Mouse (Mus musculus) testis, adult 2 months (tissue): ENCODE data around the gene Crebl2. TPM values are rescaled to one million over a fixed set of nuclear protein-coding genes. Genes with fewer than 3 reads are reported as not detected.

Experiments
- H3K27ac ChIP-seq: fragments of 200-500 bp; 2 replicates; pipeline ENCODE4 v1.5.1; 2012; ENCODE audit warnings: low read depth, low read length; ENCODE audit not compliant: control insufficient read depth, insufficient read depth
- H3K27me3 ChIP-seq: fragments of 200-500 bp; 2 replicates; pipeline ENCODE4 v1.6.1; 2012; ENCODE audit warnings: mild to moderate bottlenecking, low read length, moderate library complexity; ENCODE audit not compliant: control insufficient read depth, insufficient read depth
- H3K36me3 ChIP-seq: fragments of 200-500 bp; 2 replicates; pipeline ENCODE4 v1.6.1; 2012; ENCODE audit warnings: mild to moderate bottlenecking, low read length; ENCODE audit not compliant: control insufficient read depth, insufficient read depth
- H3K4me1 ChIP-seq: fragments of 200-500 bp; 2 replicates; pipeline ENCODE4 v1.6.1; 2012; ENCODE audit warnings: low read length; ENCODE audit not compliant: control insufficient read depth, insufficient read depth
- H3K4me3 ChIP-seq: fragments of 200-500 bp; 2 replicates; pipeline ENCODE4 v1.5.1; 2012; ENCODE audit warnings: low read depth, mild to moderate bottlenecking, low read length, moderate library complexity, mixed read lengths; ENCODE audit not compliant: control insufficient read depth
- CTCF ChIP-seq: fragments of 200-500 bp; IDR thresholded peaks from 2 replicates; pipeline ENCODE4 v1.5.1; 2012; ENCODE audit warnings: low read depth, mild to moderate bottlenecking, inconsistent platforms, low read length, moderate library complexity; ENCODE audit not compliant: control insufficient read depth, insufficient read depth, insufficient replicate concordance
- POLR2A ChIP-seq: fragments of 200-500 bp; IDR thresholded peaks from 2 replicates; pipeline ENCODE4 v1.6.1; 2012; ENCODE audit warnings: low read depth, mild to moderate bottlenecking, inconsistent platforms, low read length, moderate library complexity; ENCODE audit not compliant: control insufficient read depth
- polyA plus RNA-seq: library from polyadenylated mRNA; depleted of rRNA; stranded (reverse); fragments of >200 nt; gene quantifications from 2 replicates; pipeline ENCODE4 v1.2.3, GENCODE M21; 2012

Crebl2 gene
- polyA plus RNA-seq, 1 experiment: 11.2 TPM

- TF ChIP-seq POLR2A: no peak
- no peak for TF ChIP-seq CTCF
- no peaks in the 10 kb centered on the region for H3K27me3 ChIP-seq
- H3K4me3 ChIP-seq: no peak overlapping the region
- H3K36me3 ChIP-seq: no peaks in the 10 kb centered on the region; the same call in 1 of the 2 replicates
- H3K27ac ChIP-seq: no peak overlapping the region
- no peaks in the 10 kb centered on the region for H3K4me1 ChIP-seq
Measured at GRCm38 (mm10) chr6:134872236-134872635, 42.3 kb downstream of the Crebl2 start.

- no peaks in the 10 kb centered on the region; the same call in 1 of the 2 replicates for H3K36me3 ChIP-seq
- no peak overlapping the region for H3K4me3 ChIP-seq
- TF ChIP-seq CTCF: no peak
- no peak for TF ChIP-seq POLR2A
Measured at GRCm38 (mm10) chr6:134873018-134873417, 43.1 kb downstream of the Crebl2 start.

GRCm38 (mm10) chr6:134876795-134877194, 46.8 kb downstream of the Crebl2 start:
- Histone ChIP-seq H3K27me3 (no peaks in the 10 kb centered on the region), H3K36me3 (no peaks in the 10 kb centered on the region; the same call in 1 of the 2 replicates), H3K4me1 (no peaks in the 10 kb centered on the region), H3K4me3 (no peak overlapping the region), H3K27ac (no peak overlapping the region)
- no peak for TF ChIP-seq CTCF
- no peak for TF ChIP-seq POLR2A

More at GRCm38 (mm10) chr6:134873018-134873417, 43.1 kb downstream of the Crebl2 start:
- Histone ChIP-seq H3K27ac (no peak overlapping the region), H3K4me1 (no peaks in the 10 kb centered on the region), H3K27me3 (no peaks in the 10 kb centered on the region)

- no peaks in the 10 kb centered on the region for H3K27me3 ChIP-seq
- no peaks in the 10 kb centered on the region; the same call in 1 of the 2 replicates for H3K36me3 ChIP-seq
- TF ChIP-seq POLR2A (no peak), CTCF (no peak)
- H3K27ac ChIP-seq: no peak overlapping the region
- no peaks in the 10 kb centered on the region for H3K4me1 ChIP-seq
- H3K4me3 ChIP-seq: no peak overlapping the region
Measured at GRCm38 (mm10) chr6:134877276-134877675, 47.3 kb downstream of the Crebl2 start.

GRCm38 (mm10) chr6:134877892-134878291, 47.9 kb downstream of the Crebl2 start:
- H3K4me1 ChIP-seq: no peaks in the 10 kb centered on the region
- no peak for TF ChIP-seq POLR2A
- TF ChIP-seq CTCF: no peak
- H3K27me3 ChIP-seq: no peaks in the 10 kb centered on the region
- H3K27ac ChIP-seq: no peak overlapping the region
- no peaks in the 10 kb centered on the region; the same call in 1 of the 2 replicates for H3K36me3 ChIP-seq
- H3K4me3 ChIP-seq: no peak overlapping the region

GRCm38 (mm10) chr6:134879556-134879955, 49.6 kb downstream of the Crebl2 start:
- no peaks in the 10 kb centered on the region; the same call in 1 of the 2 replicates for H3K36me3 ChIP-seq
- no peak overlapping the region for H3K27ac ChIP-seq
- TF ChIP-seq CTCF: no peak
- no peak for TF ChIP-seq POLR2A

GRCm38 (mm10) chr6:134880046-134880445, 50.1 kb downstream of the Crebl2 start:
- Histone ChIP-seq H3K36me3 (no peaks in the 10 kb centered on the region; the same call in 1 of the 2 replicates), H3K4me1 (no peaks in the 10 kb centered on the region), H3K27ac (no peak overlapping the region), H3K27me3 (no peaks in the 10 kb centered on the region), H3K4me3 (no peak overlapping the region)
- TF ChIP-seq CTCF: no peak
- no peak for TF ChIP-seq POLR2A

More at GRCm38 (mm10) chr6:134879556-134879955, 49.6 kb downstream of the Crebl2 start:
- Histone ChIP-seq H3K4me3 (no peak overlapping the region), H3K4me1 (no peaks in the 10 kb centered on the region), H3K27me3 (no peaks in the 10 kb centered on the region)
